Mouse (Mus musculus): ENCODE data around the gene Pnrc2. TPM values are rescaled to one million over a fixed set of nuclear protein-coding genes. Genes with fewer than 3 reads are reported as not detected.

The Pnrc2 gene
- polyA plus RNA-seq, 1 experiment: 59.7 TPM

DNA sequence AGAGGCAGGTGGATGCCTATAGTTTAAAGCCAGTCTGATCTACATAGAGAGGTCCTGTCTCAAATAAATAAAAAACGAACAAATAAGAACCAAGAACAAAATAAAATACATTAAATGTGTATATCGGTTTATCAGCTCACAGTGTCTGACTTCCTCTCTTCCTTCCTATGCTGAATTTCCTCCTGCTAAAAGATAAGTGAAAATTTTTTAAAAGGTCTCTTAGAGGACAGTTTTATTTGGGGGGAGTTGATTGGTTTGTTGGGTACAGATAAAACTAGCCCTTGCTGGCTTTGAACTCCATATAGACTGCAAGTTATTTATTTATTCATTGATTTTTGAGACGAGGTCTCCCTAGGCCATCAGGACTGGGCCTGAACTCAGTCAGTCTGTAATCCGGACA, 39.8 kb upstream of the Pnrc2 start:
- WGBS: 79% methylated on average over 4 of the region's 4 CpGs
- Histone ChIP-seq H3K27me3 (ENCODE audit: control insufficient read depth, insufficient read depth, low read length) (no peaks in the 10 kb centered on the region; the same call in 1 of the 2 replicates), H3K4me1 (ENCODE audit: control insufficient read depth, insufficient read depth, low read length) (peaks cover 6% of the 10 kb centered on the region; the same call in 1 of the 2 replicates), H3K27ac (ENCODE audit: insufficient read depth, low read length) (no peak overlapping the region), H3K4me3 (replicated peaks; ENCODE audit: insufficient read depth, low read depth, low read length) (no peak overlapping the region)
- no peak for DNase-seq
- TF ChIP-seq CTCF (IDR thresholded peaks at IDR 0.05; ENCODE audit: borderline replicate concordance, insufficient read depth, low read depth, low read length): no peak
- no peak for TF ChIP-seq POLR2A (IDR thresholded peaks at IDR 0.05; ENCODE audit: borderline replicate concordance, insufficient read depth, low read length)

DNA sequence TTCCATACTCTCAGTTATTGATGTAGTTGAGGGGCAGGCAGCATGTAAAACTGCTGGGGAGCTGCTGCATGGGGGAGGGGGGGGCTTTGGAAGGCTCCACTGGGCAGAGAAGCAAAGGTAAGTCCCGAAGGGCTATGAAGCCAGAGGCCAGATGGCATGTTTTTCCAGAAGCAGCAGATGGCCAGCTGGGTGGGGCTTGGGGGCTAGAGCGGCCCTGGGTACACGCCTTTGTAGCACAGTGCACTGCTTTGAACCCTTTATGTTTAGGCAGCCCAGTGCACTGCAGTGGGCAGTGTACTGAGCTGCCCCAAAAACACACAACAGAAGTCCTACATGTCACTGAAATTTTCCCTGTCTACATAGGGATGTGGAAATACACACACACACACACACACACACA, 39.2 kb upstream of the Pnrc2 start:
- no peak for DNase-seq
- WGBS: 6% methylated on average over 3 of the region's 3 CpGs

DNA sequence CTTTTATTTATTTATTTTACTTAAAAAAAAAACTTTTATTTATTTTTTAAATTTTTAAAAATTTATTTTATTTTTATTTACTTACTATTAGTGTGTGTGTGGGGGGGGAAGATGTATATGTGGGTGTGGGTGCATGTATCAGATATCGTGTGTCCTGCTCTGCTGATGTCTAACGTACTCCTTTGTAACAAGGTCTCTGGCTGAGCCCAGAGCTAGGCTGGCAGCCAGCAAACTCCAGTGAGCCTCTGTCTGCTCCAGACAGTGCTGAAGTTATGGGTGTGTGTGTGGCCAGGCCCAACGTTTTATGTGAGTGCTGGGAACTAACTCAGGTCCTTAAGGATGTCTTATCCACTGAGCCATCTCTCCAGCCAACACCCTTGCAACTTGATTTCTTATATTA, 38.5 kb upstream of the Pnrc2 start:
- no peak overlapping the region for H3K4me3 ChIP-seq (replicated peaks; ENCODE audit: insufficient read depth, low read depth, low read length)
- H3K4me1 ChIP-seq (ENCODE audit: control insufficient read depth, insufficient read depth, low read length): peaks cover 6% of the 10 kb centered on the region; the same call in 1 of the 2 replicates
- TF ChIP-seq POLR2A (IDR thresholded peaks at IDR 0.05; ENCODE audit: borderline replicate concordance, insufficient read depth, low read length): no peak
- no peak for TF ChIP-seq CTCF (IDR thresholded peaks at IDR 0.05; ENCODE audit: borderline replicate concordance, insufficient read depth, low read depth, low read length)
- H3K27me3 ChIP-seq (ENCODE audit: control insufficient read depth, insufficient read depth, low read length): no peaks in the 10 kb centered on the region; the same call in 1 of the 2 replicates
- 62% methylated on average over 3 of the region's 3 CpGs for WGBS
- no peak for DNase-seq
- H3K27ac ChIP-seq (ENCODE audit: insufficient read depth, low read length): no peak overlapping the region

More for the DNA sequence above, 39.2 kb upstream of the Pnrc2 start:
- Histone ChIP-seq H3K27ac (ENCODE audit: insufficient read depth, low read length) (no peak overlapping the region), H3K4me1 (ENCODE audit: control insufficient read depth, insufficient read depth, low read length) (peaks cover 6% of the 10 kb centered on the region; the same call in 1 of the 2 replicates), H3K27me3 (ENCODE audit: control insufficient read depth, insufficient read depth, low read length) (no peaks in the 10 kb centered on the region; the same call in 1 of the 2 replicates), H3K4me3 (replicated peaks; ENCODE audit: insufficient read depth, low read depth, low read length) (no peak overlapping the region)
- no peak for TF ChIP-seq CTCF (IDR thresholded peaks at IDR 0.05; ENCODE audit: borderline replicate concordance, insufficient read depth, low read depth, low read length)
- TF ChIP-seq POLR2A (IDR thresholded peaks at IDR 0.05; ENCODE audit: borderline replicate concordance, insufficient read depth, low read length): no peak

DNA sequence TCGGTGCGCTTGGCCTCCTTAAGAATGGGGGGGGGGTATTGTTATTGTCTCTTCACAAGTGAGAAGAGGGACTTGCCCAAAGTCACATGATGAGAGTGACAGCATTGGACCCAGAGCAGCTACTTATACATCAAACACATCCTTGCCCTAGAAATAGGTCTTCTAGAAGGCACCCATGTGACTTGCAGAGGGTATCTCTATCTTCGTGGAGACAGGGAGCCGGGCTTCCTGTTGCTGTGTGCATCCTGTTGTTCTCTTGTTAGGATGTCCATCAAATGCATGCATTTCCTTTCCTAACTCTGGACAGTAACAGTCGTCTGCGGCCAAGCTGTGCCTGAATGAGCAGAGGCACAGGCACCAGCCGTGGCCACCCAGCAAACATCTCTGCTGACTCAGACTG, 37.9 kb upstream of the Pnrc2 start:
- 52% methylated on average over 7 of the region's 7 CpGs for WGBS
- no peak for DNase-seq
- no peak for TF ChIP-seq CTCF (IDR thresholded peaks at IDR 0.05; ENCODE audit: borderline replicate concordance, insufficient read depth, low read depth, low read length)
- TF ChIP-seq POLR2A (IDR thresholded peaks at IDR 0.05; ENCODE audit: borderline replicate concordance, insufficient read depth, low read length): no peak
- H3K27me3 ChIP-seq (ENCODE audit: control insufficient read depth, insufficient read depth, low read length): no peaks in the 10 kb centered on the region; the same call in 1 of the 2 replicates
- no peak overlapping the region for H3K4me3 ChIP-seq (replicated peaks; ENCODE audit: insufficient read depth, low read depth, low read length)
- H3K4me1 ChIP-seq (ENCODE audit: control insufficient read depth, insufficient read depth, low read length): peaks cover 6% of the 10 kb centered on the region; the same call in 1 of the 2 replicates
- no peak overlapping the region for H3K27ac ChIP-seq (ENCODE audit: insufficient read depth, low read length)

DNA sequence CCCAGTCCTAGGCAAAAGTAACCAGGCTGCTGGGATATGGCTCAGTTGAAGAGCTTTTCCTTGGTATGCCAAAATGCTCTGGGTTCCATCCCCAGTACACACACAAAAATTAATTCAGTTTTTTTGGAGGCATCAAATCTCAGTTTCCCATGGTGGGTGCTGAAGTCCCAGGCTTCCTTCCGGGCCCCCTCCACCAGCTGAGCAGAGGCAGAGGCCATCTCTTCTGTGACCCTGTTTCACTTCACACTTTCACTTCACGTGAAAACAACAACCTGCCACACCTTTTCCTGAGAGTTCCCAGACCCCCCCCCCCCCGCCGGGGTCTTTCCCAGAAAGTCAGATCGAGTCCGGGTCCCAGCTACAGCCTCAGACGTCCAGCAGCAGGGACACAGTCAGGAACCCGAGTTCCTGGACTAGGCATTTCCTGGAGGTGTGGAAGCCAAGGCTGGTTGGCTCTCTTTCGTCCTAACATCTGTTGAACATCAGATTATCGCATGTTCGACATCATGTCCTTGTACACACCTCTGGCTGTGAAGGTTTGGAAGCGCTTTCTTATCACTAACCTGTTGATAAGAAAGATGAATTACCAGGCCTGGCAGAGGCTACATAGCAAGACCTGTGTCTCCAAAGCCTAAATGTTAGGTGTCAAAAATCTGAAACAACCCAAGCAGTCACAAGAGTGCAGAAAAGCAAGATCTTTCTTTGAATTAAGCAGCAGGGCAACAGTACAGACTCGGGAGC, 35.8 kb upstream of the Pnrc2 start:
- Histone ChIP-seq H3K4me3 (replicated peaks; ENCODE audit: insufficient read depth, low read depth, low read length) (no peak overlapping the region), H3K27ac (ENCODE audit: insufficient read depth, low read length) (no peak overlapping the region), H3K27me3 (ENCODE audit: control insufficient read depth, insufficient read depth, low read length) (no peaks in the 10 kb centered on the region; the same call in 1 of the 2 replicates), H3K4me1 (ENCODE audit: control insufficient read depth, insufficient read depth, low read length) (peaks cover 6% of the 10 kb centered on the region; the same call in 1 of the 2 replicates)
- TF ChIP-seq POLR2A (IDR thresholded peaks at IDR 0.05; ENCODE audit: borderline replicate concordance, insufficient read depth, low read length) (no peak), CTCF (IDR thresholded peaks at IDR 0.05; ENCODE audit: borderline replicate concordance, insufficient read depth, low read depth, low read length) (no peak)
- DNase-seq: no peak
- WGBS: 59% methylated on average over 13 of the region's 13 CpGs

DNA sequence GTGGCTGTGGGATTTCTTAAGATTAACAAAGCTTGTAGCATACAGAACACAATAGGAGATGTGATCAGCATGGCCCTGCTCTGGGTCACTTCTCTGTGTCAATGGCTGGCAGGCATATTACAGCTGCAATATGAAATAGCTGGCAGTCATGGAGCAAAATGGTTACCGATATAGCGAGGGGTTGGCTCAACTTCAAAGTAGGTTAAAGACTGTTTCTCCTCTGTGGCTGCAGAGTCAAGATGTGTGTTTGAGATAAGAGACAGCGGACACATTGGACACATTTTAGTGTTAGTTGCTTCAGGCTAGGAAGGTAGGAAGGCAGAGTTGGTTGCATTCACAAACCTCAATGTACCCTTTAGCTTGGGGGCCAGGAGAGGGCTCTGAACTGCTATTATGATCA, 33.0 kb upstream of the Pnrc2 start:
- no peak for DNase-seq
- WGBS: 65% methylated on average over 3 of the region's 3 CpGs
- Histone ChIP-seq H3K27ac (ENCODE audit: insufficient read depth, low read length) (no peak overlapping the region), H3K4me1 (ENCODE audit: control insufficient read depth, insufficient read depth, low read length) (no peaks in the 10 kb centered on the region), H3K4me3 (replicated peaks; ENCODE audit: insufficient read depth, low read depth, low read length) (no peak overlapping the region), H3K27me3 (ENCODE audit: control insufficient read depth, insufficient read depth, low read length) (no peaks in the 10 kb centered on the region; the same call in 1 of the 2 replicates)
- no peak for TF ChIP-seq CTCF (IDR thresholded peaks at IDR 0.05; ENCODE audit: borderline replicate concordance, insufficient read depth, low read depth, low read length)
- no peak for TF ChIP-seq POLR2A (IDR thresholded peaks at IDR 0.05; ENCODE audit: borderline replicate concordance, insufficient read depth, low read length)

DNA sequence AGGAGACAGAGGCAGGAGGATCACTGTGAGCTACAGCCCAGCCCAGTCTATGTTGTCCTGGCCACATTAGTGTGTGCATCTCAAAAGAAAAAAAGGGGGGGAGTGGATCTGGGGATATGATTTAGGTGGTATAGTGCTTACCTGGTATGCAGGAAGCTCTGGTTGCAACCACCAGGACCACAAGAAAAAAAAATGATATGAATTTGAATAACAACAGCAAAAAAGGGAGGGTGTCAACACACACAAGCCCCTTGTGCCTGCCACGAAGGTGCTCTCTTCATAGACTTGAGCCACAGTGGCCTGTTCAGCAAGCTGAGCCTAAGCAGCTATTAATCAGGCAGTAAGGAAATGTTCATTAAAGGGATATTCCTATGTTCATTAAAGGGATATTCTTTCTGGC, 31.2 kb upstream of the Pnrc2 start:
- 68% methylated on average over 1 of the region's 1 CpGs for WGBS
- TF ChIP-seq POLR2A (IDR thresholded peaks at IDR 0.05; ENCODE audit: borderline replicate concordance, insufficient read depth, low read length): no peak
- no peak for TF ChIP-seq CTCF (IDR thresholded peaks at IDR 0.05; ENCODE audit: borderline replicate concordance, insufficient read depth, low read depth, low read length)
- no peaks in the 10 kb centered on the region for H3K27me3 ChIP-seq (ENCODE audit: control insufficient read depth, insufficient read depth, low read length)
- H3K27ac ChIP-seq (ENCODE audit: insufficient read depth, low read length): no peak overlapping the region
- no peak overlapping the region for H3K4me3 ChIP-seq (replicated peaks; ENCODE audit: insufficient read depth, low read depth, low read length)
- H3K4me1 ChIP-seq (ENCODE audit: control insufficient read depth, insufficient read depth, low read length): no peaks in the 10 kb centered on the region
- no peak for DNase-seq
